Mouse (Mus musculus) cerebellum, adult 8-10 months (tissue): Measurements from ENCODE around the gene Miox.

Experiments
- DNase-seq: peaks from one replicate; pipeline ENCODE4 v3.0.0; 2022

The Miox gene

GRCm38 (mm10) chr15:89372536-89372935, 38.3 kb downstream of the Miox start:
- no peak for DNase-seq

GRCm38 (mm10) chr15:89373027-89373761, 39.0 kb downstream of the Miox start:
- peak; percentile 79 for DNase-seq

DNA sequence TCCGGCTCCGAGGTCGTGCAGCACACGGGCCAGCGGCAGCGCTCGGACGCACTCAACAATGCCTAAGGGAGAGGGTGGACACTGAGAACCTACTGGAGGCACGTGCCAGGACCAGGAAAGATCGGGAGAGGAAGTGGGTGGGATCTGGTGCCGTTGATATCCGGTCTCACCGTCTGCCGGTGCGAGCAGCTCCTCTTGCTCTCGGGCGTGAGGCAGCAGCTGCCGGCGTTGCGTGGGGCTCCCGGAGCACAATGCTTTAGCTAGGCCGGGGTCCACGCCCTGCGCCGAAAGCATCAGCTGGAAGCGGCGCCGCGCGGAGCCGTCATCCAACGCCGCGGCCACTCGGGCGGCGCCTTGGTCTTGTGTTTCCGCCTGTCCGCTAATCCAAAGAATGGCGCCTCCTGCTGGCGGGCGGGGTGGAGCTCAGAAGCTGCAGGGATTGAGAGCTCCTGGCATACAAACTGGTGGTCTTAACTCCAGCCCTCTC, 39.6 kb downstream of the Miox start, which contains the start of gene Sco2:
Gene Sco2, minus strand, starts transcription at position 85 of the 487 bp plus-strand sequence.
- DNase-seq: peak; percentile 96

- DNase-seq: no peak
These were observed 40.1 kb downstream of the Miox start for GRCm38 (mm10) chr15:89374340-89374739.

DNA sequence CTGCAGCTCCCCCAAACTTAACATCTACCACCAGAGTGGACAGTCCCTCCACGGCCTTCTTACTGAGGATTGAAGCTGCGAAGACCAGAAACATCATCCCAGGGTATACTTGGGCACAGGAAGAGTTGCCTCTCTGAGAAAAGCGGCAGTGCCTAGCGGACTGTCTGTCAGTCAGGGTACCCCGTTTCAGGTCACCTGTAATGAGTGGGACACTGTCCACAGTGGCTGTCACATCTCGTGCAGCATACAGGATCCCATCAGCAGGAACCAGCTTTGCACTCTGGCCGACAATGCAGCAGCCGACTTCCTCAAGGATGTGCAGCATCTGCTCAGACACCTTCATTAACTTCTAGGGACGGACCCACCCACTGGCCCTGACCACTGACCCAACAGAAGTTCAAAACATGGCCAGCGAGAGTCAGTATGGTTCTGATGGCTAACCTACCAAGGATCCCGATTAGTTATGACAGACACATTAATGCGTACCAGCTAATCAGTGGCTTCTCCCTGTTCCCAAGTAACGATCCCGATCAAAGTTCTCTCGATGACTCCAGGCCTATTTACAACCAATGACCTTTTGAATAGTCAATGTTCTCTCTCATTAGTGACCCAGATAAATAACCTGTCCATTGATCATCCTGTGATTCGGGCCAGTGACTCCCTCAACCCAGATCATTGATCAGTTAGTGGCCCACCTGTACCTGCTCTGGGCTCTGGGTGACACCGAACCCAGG, 40.8 kb downstream of the Miox start:
- DNase-seq: no peak

DNA sequence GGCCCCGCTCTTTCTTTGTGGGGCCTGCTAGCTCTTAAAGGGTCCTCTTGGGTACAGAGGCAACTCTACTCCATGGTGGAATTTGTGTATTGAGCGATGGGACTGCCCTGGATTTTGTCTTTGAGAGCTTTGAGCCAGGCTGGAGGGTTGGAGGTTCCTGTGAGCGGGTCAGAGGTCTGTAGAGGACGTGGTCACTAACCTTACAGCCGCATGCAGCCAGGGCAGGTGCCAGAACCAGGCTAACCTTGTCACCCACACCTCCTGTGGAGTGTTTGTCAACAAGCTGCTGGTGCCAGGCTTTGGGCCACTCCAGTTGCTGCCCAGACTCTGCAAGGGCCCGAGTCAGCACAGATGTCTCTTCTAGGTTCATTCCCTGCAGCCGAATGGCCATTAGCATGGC, 41.8 kb downstream of the Miox start:
- DNase-seq: no peak

- DNase-seq: no peak
These were observed 42.8 kb downstream of the Miox start, which contains the start of gene Tymp for GRCm38 (mm10) chr15:89376957-89377356. Gene Tymp (minus strand): TSS chr15:89377039.

GRCm38 (mm10) chr15:89377362-89377761, 43.2 kb downstream of the Miox start:
- no peak for DNase-seq

DNA sequence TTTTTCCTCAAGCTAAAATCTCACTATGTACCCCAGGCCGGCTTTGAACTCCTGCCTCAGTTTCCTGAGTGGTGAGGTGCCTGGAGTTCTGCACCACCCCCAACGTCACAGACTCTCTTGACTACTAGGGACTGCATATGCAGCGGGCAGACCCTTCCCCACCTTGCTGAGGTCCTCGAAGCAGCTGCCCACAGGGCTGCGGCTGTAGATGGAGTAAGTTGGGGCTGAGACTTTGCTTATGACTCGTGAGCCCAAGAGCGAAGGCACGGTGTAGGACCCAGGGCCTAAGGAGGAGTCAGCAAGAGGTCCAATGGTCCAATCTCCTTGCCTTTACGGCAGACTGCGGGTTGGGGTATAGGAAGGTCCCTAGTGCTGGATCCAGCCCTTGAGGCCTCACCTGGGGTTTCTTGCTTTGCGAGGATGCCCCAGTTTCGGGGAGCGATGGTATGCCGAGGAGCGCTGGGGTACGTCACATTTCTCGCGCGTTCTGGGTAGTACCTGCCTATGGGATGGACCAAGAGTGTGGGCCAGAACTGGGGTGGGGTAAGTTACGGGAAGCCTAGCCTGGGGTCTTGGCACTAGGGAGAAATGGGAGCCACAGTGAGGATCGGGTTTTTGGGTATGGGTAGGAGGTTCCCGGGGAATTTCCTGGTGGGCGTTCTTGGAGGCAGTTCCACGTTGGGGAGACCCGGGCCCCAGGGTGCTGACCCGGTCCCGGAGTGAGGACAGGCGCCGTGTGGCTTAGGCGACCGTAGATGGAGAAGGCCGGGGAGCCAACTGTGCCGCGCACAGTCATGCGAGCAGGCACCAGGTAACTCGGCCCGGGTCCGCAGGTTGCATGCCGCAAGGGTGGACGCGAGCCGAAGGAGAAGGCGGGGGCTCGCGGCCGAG, 44.0 kb downstream of the Miox start:
- no peak for DNase-seq

DNA sequence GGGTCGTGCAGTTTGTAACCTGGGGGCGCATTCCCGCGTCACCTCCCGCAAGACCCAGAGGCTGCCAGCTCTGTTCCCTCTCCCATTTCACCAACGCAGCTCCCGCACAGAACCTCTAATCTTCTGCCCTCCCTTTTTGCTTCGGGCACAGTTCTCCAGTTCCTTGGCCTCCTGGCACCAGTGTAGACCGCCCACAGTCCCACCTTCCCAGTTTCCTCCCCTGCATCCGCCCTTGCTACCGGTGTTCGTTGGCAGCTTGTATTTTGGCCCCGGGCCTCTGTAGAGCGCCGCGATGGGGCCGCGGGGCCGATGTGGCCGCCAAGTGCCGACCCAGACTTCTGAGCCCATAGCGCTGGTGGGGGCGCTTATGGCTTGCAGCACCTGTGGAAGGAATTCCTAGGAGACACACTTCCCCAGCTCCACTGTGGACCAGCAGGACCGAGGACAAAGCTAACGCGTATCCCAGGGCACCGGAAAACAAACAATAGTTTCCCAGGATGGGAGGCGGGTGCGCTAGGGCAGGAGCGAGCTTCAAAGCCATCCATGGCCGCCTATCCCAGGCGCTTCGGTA, 44.7 kb downstream of the Miox start, which contains the start of gene Odf3b:
Gene Odf3b, minus strand, starts transcription at position 452 of the 571 bp plus-strand sequence.
- DNase-seq: peak; percentile 84

DNA sequence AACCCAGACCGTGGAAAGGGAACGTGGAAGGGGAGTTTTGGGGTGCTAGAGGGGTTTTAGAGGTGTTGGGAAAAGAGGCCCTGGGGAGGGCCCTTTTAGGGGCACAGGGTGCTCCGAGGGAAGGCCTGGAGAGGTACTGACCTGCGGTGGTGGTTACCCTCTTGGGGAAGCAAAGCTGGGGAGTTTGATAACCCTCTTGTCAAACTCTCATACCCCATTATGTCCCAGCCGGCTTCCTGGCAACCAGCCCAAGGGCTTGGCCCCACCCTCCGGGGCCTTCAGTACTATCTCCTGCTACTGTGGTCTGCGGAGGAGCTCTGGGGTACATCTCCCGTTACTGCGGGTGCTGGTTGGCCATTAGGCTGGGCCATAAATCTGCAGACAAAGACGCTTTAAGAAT, 45.2 kb downstream of the Miox start:
- DNase-seq: peak; percentile 61

GRCm38 (mm10) chr15:89384617-89385016, 50.4 kb downstream of the Miox start, which contains the start of gene Klhdc7b:
Gene Klhdc7b (plus strand): TSS chr15:89384917.
- DNase-seq: no peak
